Mouse (Mus musculus): ENCODE data around the gene Rgs3. TPM values are rescaled to one million over a fixed set of nuclear protein-coding genes. Genes with fewer than 3 reads are reported as not detected.

Gene Rgs3
- polyA plus RNA-seq, 1 experiment from 2014 or later: 36.3 TPM

- peaks cover 31% of the 10 kb centered on the region for H3K36me3 ChIP-seq (replicated peaks)
- 87% methylated on average over 15 of the region's 15 CpGs for WGBS
- no peak overlapping the region for H3K4me3 ChIP-seq
- H3K4me1 ChIP-seq: peaks cover 82% of the 10 kb centered on the region
- H3K27me3 ChIP-seq (ENCODE audit: poor library complexity, severe bottlenecking): no peaks in the 10 kb centered on the region
- H3K27ac ChIP-seq: peak overlapping the region; percentile 48
- no peak for DNase-seq (ENCODE audit: extremely low spot score, low spot score)
- H3K9me3 ChIP-seq: no peaks in the 10 kb centered on the region
These were observed 66.8 kb downstream of the Rgs3 start for GRCm38 (mm10) chr4:62626228-62627026.

- Histone ChIP-seq H3K4me1 (peaks cover 77% of the 10 kb centered on the region), H3K27ac (peak overlapping the region; percentile 48), H3K36me3 (replicated peaks) (peaks cover 32% of the 10 kb centered on the region), H3K9me3 (no peaks in the 10 kb centered on the region), H3K27me3 (ENCODE audit: poor library complexity, severe bottlenecking) (no peaks in the 10 kb centered on the region), H3K4me3 (no peak overlapping the region)
- 89% methylated on average over 4 of the region's 4 CpGs for WGBS
- DNase-seq (ENCODE audit: extremely low spot score, low spot score): no peak
These were observed 67.7 kb downstream of the Rgs3 start for GRCm38 (mm10) chr4:62627331-62627730.

- H3K27ac ChIP-seq: 0 out of 2 replicates have a peak overlapping the region, but pooled peaks have one; percentile 40
- H3K27me3 ChIP-seq (ENCODE audit: poor library complexity, severe bottlenecking): no peaks in the 10 kb centered on the region
- no peak for DNase-seq (ENCODE audit: extremely low spot score, low spot score)
- peaks cover 70% of the 10 kb centered on the region for H3K4me1 ChIP-seq
- H3K4me3 ChIP-seq: no peak overlapping the region
- WGBS: 79% methylated on average over 7 of the region's 7 CpGs
- H3K9me3 ChIP-seq: no peaks in the 10 kb centered on the region
- H3K36me3 ChIP-seq (replicated peaks): peaks cover 39% of the 10 kb centered on the region
These were observed 68.9 kb downstream of the Rgs3 start for GRCm38 (mm10) chr4:62628547-62628946.

- H3K4me3 ChIP-seq: no peak overlapping the region
- peak overlapping the region; percentile 57 for H3K27ac ChIP-seq
- WGBS: 81% methylated on average over 9 of the region's 9 CpGs
- no peak for DNase-seq (ENCODE audit: extremely low spot score, low spot score)
- no peaks in the 10 kb centered on the region for H3K27me3 ChIP-seq (ENCODE audit: poor library complexity, severe bottlenecking)
- H3K4me1 ChIP-seq: peaks cover 69% of the 10 kb centered on the region
- H3K9me3 ChIP-seq: no peaks in the 10 kb centered on the region
- H3K36me3 ChIP-seq (replicated peaks): peaks cover 48% of the 10 kb centered on the region
These were observed 69.8 kb downstream of the Rgs3 start for GRCm38 (mm10) chr4:62629461-62629860.

GRCm38 (mm10) chr4:62629905-62630304, 70.3 kb downstream of the Rgs3 start:
- peaks cover 69% of the 10 kb centered on the region for H3K4me1 ChIP-seq
- H3K9me3 ChIP-seq: no peaks in the 10 kb centered on the region
- DNase-seq (ENCODE audit: extremely low spot score, low spot score): no peak
- peak overlapping the region; percentile 57; the same call in 1 of the 2 replicates for H3K27ac ChIP-seq
- WGBS: 61% methylated on average over 4 of the region's 4 CpGs
- H3K4me3 ChIP-seq: no peak overlapping the region
- no peaks in the 10 kb centered on the region for H3K27me3 ChIP-seq (ENCODE audit: poor library complexity, severe bottlenecking)
- peaks cover 51% of the 10 kb centered on the region for H3K36me3 ChIP-seq (replicated peaks)

GRCm38 (mm10) chr4:62633243-62633642, 73.6 kb downstream of the Rgs3 start:
- H3K36me3 ChIP-seq (replicated peaks): peaks cover 41% of the 10 kb centered on the region
- H3K27ac ChIP-seq: 0 out of 2 replicates have a peak overlapping the region, but pooled peaks have one; percentile 20
- DNase-seq (ENCODE audit: extremely low spot score, low spot score): no peak
- no peaks in the 10 kb centered on the region for H3K9me3 ChIP-seq
- peaks cover 43% of the 10 kb centered on the region for H3K4me1 ChIP-seq
- H3K27me3 ChIP-seq (ENCODE audit: poor library complexity, severe bottlenecking): no peaks in the 10 kb centered on the region
- 97% methylated on average over 4 of the region's 4 CpGs for WGBS
- no peak overlapping the region for H3K4me3 ChIP-seq

- no peaks in the 10 kb centered on the region for H3K9me3 ChIP-seq
- H3K27me3 ChIP-seq (ENCODE audit: poor library complexity, severe bottlenecking): no peaks in the 10 kb centered on the region
- H3K4me1 ChIP-seq: peaks cover 36% of the 10 kb centered on the region
- DNase-seq (ENCODE audit: extremely low spot score, low spot score): no peak
- 47% methylated on average over 10 of the region's 13 CpGs for WGBS
- H3K27ac ChIP-seq: peak overlapping the region; percentile 57
- peaks cover 47% of the 10 kb centered on the region for H3K36me3 ChIP-seq (replicated peaks)
- H3K4me3 ChIP-seq: no peak overlapping the region
These were observed 74.5 kb downstream of the Rgs3 start for GRCm38 (mm10) chr4:62634054-62634591.

GRCm38 (mm10) chr4:62634840-62635239, 75.2 kb downstream of the Rgs3 start:
- 80% methylated on average over 2 of the region's 2 CpGs for WGBS
- no peak for DNase-seq (ENCODE audit: extremely low spot score, low spot score)
- peaks cover 49% of the 10 kb centered on the region for H3K36me3 ChIP-seq (replicated peaks)
- H3K4me1 ChIP-seq: peaks cover 29% of the 10 kb centered on the region
- no peaks in the 10 kb centered on the region for H3K9me3 ChIP-seq
- no peak overlapping the region for H3K4me3 ChIP-seq
- no peaks in the 10 kb centered on the region for H3K27me3 ChIP-seq (ENCODE audit: poor library complexity, severe bottlenecking)
- H3K27ac ChIP-seq: 0 out of 2 replicates have a peak overlapping the region, but pooled peaks have one; percentile 25

- 92% methylated on average over 6 of the region's 6 CpGs for WGBS
These were observed 76.4 kb downstream of the Rgs3 start for GRCm38 (mm10) chr4:62636047-62636446.

GRCm38 (mm10) chr4:62637856-62638604, 78.4 kb downstream of the Rgs3 start:
- Histone ChIP-seq H3K27me3 (ENCODE audit: poor library complexity, severe bottlenecking) (peaks cover 4% of the 10 kb centered on the region; the same call in 1 of the 2 replicates), H3K27ac (no peak overlapping the region), H3K36me3 (replicated peaks) (peaks cover 66% of the 10 kb centered on the region), H3K4me1 (peaks cover 35% of the 10 kb centered on the region), H3K4me3 (no peak overlapping the region), H3K9me3 (no peaks in the 10 kb centered on the region)
- DNase-seq (ENCODE audit: extremely low spot score, low spot score): no peak
- 81% methylated on average over 4 of the region's 4 CpGs for WGBS

More at GRCm38 (mm10) chr4:62636047-62636446, 76.4 kb downstream of the Rgs3 start:
- Histone ChIP-seq H3K27ac (no peak overlapping the region), H3K36me3 (replicated peaks) (peaks cover 59% of the 10 kb centered on the region), H3K27me3 (ENCODE audit: poor library complexity, severe bottlenecking) (no peaks in the 10 kb centered on the region), H3K9me3 (no peaks in the 10 kb centered on the region), H3K4me3 (no peak overlapping the region), H3K4me1 (peaks cover 22% of the 10 kb centered on the region)
- no peak for DNase-seq (ENCODE audit: extremely low spot score, low spot score)

GRCm38 (mm10) chr4:62640496-62641229, 81.0 kb downstream of the Rgs3 start:
- H3K9me3 ChIP-seq: no peaks in the 10 kb centered on the region
- H3K4me3 ChIP-seq: no peak overlapping the region
- peaks cover 4% of the 10 kb centered on the region; the same call in 1 of the 2 replicates for H3K27me3 ChIP-seq (ENCODE audit: poor library complexity, severe bottlenecking)
- H3K4me1 ChIP-seq: peaks cover 32% of the 10 kb centered on the region
- peaks cover 63% of the 10 kb centered on the region for H3K36me3 ChIP-seq (replicated peaks)
- H3K27ac ChIP-seq: peak overlapping the region; percentile 53; the same call in 1 of the 2 replicates
- DNase-seq (ENCODE audit: extremely low spot score, low spot score): no peak
- WGBS: 71% methylated on average over 15 of the region's 15 CpGs

GRCm38 (mm10) chr4:62641230-62641589, 81.6 kb downstream of the Rgs3 start:
- Histone ChIP-seq H3K27ac (peak overlapping the region; percentile 44; the same call in 1 of the 2 replicates), H3K27me3 (ENCODE audit: poor library complexity, severe bottlenecking) (peaks cover 4% of the 10 kb centered on the region; the same call in 1 of the 2 replicates), H3K9me3 (no peaks in the 10 kb centered on the region), H3K4me3 (no peak overlapping the region), H3K4me1 (peaks cover 32% of the 10 kb centered on the region), H3K36me3 (replicated peaks) (peaks cover 63% of the 10 kb centered on the region)
- no peak for DNase-seq (ENCODE audit: extremely low spot score, low spot score)
- WGBS: 42% methylated on average over 11 of the region's 11 CpGs

All from forebrain, embryonic 10.5 days (tissue).